Mouse (Mus musculus): Measurements from ENCODE around the gene Rragd. TPM values are rescaled to one million over a fixed set of nuclear protein-coding genes. Genes with fewer than 3 reads are reported as not detected.
A peak's percentile ranks its signal among the peaks of the same experiment; 100 is the strongest.

Rragd gene
- polyA plus RNA-seq, 1 experiment from 2014 or later = 2.3 TPM

- ATAC-seq (ENCODE audit: insufficient read depth) = no peak
- Histone ChIP-seq H3K9me3 (replicated peaks) (no peaks in the 10 kb centered on the region), H3K27ac (replicated peaks) (no peak overlapping the region), H3K4me1 (replicated peaks) (no peaks in the 10 kb centered on the region), H3K27me3 (no peaks in the 10 kb centered on the region), H3K4me2 (no peak overlapping the region), H3K4me3 (replicated peaks) (no peak overlapping the region), H3K36me3 (replicated peaks) (no peaks in the 10 kb centered on the region), H3K9ac (no peak overlapping the region)
- WGBS (ENCODE audit: insufficient replicate concordance) = 74% methylated on average over 4 of the region's 4 CpGs
Observed at GRCm38 (mm10) chr4:33012484-33012883, 29.6 kb downstream of the Rragd start.

- Histone ChIP-seq H3K27me3 (peaks cover 14% of the 10 kb centered on the region; the same call in 1 of the 2 replicates), H3K9ac (no peak overlapping the region), H3K27ac (replicated peaks) (no peak overlapping the region), H3K9me3 (replicated peaks) (no peaks in the 10 kb centered on the region), H3K4me1 (replicated peaks) (no peaks in the 10 kb centered on the region), H3K4me3 (replicated peaks) (no peak overlapping the region), H3K4me2 (no peak overlapping the region), H3K36me3 (replicated peaks) (no peaks in the 10 kb centered on the region)
- ATAC-seq (ENCODE audit: insufficient read depth) = no peak
- 25% methylated on average over 9 of the region's 9 CpGs for WGBS (ENCODE audit: insufficient replicate concordance)
Observed at GRCm38 (mm10) chr4:33018361-33018999, 35.6 kb downstream of the Rragd start.

GRCm38 (mm10) chr4:33024420-33024819 lies 41.6 kb downstream of the Rragd start:
- ATAC-seq (ENCODE audit: insufficient read depth) = no peak
- peaks cover 6% of the 10 kb centered on the region for H3K4me1 ChIP-seq (replicated peaks)
- no peak overlapping the region for H3K4me2 ChIP-seq
- peaks cover 25% of the 10 kb centered on the region for H3K27me3 ChIP-seq
- H3K36me3 ChIP-seq (replicated peaks) = peaks cover 4% of the 10 kb centered on the region
- H3K9ac ChIP-seq = no peak overlapping the region
- 55% methylated on average over 8 of the region's 8 CpGs for WGBS (ENCODE audit: insufficient replicate concordance)
- no peak overlapping the region for H3K4me3 ChIP-seq (replicated peaks)
- no peak overlapping the region for H3K27ac ChIP-seq (replicated peaks)
- H3K9me3 ChIP-seq (replicated peaks) = no peaks in the 10 kb centered on the region

- no peak overlapping the region for H3K4me2 ChIP-seq
- peaks cover 18% of the 10 kb centered on the region for H3K27me3 ChIP-seq
- no peaks in the 10 kb centered on the region for H3K9me3 ChIP-seq (replicated peaks)
- WGBS (ENCODE audit: insufficient replicate concordance) = 86% methylated on average over 7 of the region's 7 CpGs
- H3K36me3 ChIP-seq (replicated peaks) = peaks cover 4% of the 10 kb centered on the region
- H3K4me3 ChIP-seq (replicated peaks) = no peak overlapping the region
- no peak for ATAC-seq (ENCODE audit: insufficient read depth)
- no peak overlapping the region for H3K9ac ChIP-seq
- H3K4me1 ChIP-seq (replicated peaks) = peaks cover 36% of the 10 kb centered on the region
- H3K27ac ChIP-seq (replicated peaks) = no peak overlapping the region
Observed at GRCm38 (mm10) chr4:33029104-33029503, 46.3 kb downstream of the Rragd start.

- Histone ChIP-seq H3K4me3 (replicated peaks) (peak overlapping the region; percentile 83), H3K27ac (replicated peaks) (peak overlapping the region; percentile 91), H3K4me2 (peak overlapping the region; percentile 91), H3K9ac (peak overlapping the region; percentile 94), H3K4me1 (replicated peaks) (peaks cover 38% of the 10 kb centered on the region), H3K27me3 (peaks cover 18% of the 10 kb centered on the region), H3K36me3 (replicated peaks) (peaks cover 4% of the 10 kb centered on the region), H3K9me3 (replicated peaks) (no peaks in the 10 kb centered on the region)
- 4% methylated on average over 55 of the region's 55 CpGs for WGBS (ENCODE audit: insufficient replicate concordance)
- ATAC-seq (ENCODE audit: insufficient read depth) = peak; percentile 70
Observed at GRCm38 (mm10) chr4:33030264-33031194, 47.7 kb downstream of the Rragd start.

- peak within 1 kb of the TSS; percentile 94 for H3K9ac ChIP-seq
- peaks cover 11% of the 10 kb centered on the region for H3K36me3 ChIP-seq (replicated peaks)
- H3K4me2 ChIP-seq = peak within 1 kb of the TSS; percentile 91
- peak; percentile 100 for ATAC-seq (ENCODE audit: insufficient read depth)
- under 1% methylated on average over 117 of the region's 123 CpGs for WGBS (ENCODE audit: insufficient replicate concordance)
- H3K27ac ChIP-seq (replicated peaks) = peak within 1 kb of the TSS; percentile 91
- peaks cover 18% of the 10 kb centered on the region for H3K27me3 ChIP-seq
- H3K4me1 ChIP-seq (replicated peaks) = peaks cover 38% of the 10 kb centered on the region
- H3K4me3 ChIP-seq (replicated peaks) = peak within 1 kb of the TSS; percentile 83
- H3K9me3 ChIP-seq (replicated peaks) = no peaks in the 10 kb centered on the region
Observed at GRCm38 (mm10) chr4:33031195-33031960, 48.5 kb downstream of the Rragd start, which contains the start of gene Ube2j1. Ube2j1 (plus strand) TSS chr4:33031416.

- H3K4me2 ChIP-seq = peak overlapping the region; percentile 91
- no peaks in the 10 kb centered on the region for H3K9me3 ChIP-seq (replicated peaks)
- peak overlapping the region; percentile 91 for H3K27ac ChIP-seq (replicated peaks)
- H3K4me3 ChIP-seq (replicated peaks) = peak overlapping the region; percentile 83
- peaks cover 38% of the 10 kb centered on the region for H3K4me1 ChIP-seq (replicated peaks)
- WGBS (ENCODE audit: insufficient replicate concordance) = 26% methylated on average over 4 of the region's 4 CpGs
- peaks cover 18% of the 10 kb centered on the region for H3K27me3 ChIP-seq
- peaks cover 18% of the 10 kb centered on the region for H3K36me3 ChIP-seq (replicated peaks)
- no peak for ATAC-seq (ENCODE audit: insufficient read depth)
- peak overlapping the region; percentile 94 for H3K9ac ChIP-seq
Observed at GRCm38 (mm10) chr4:33032045-33032444, 49.2 kb downstream of the Rragd start.

GRCm38 (mm10) chr4:33033515-33033914 lies 50.7 kb downstream of the Rragd start:
- ATAC-seq (ENCODE audit: insufficient read depth) = no peak
- Histone ChIP-seq H3K4me3 (replicated peaks) (no peak overlapping the region), H3K9me3 (replicated peaks) (no peaks in the 10 kb centered on the region), H3K36me3 (replicated peaks) (peaks cover 19% of the 10 kb centered on the region; the same call in 1 of the 2 replicates), H3K9ac (no peak overlapping the region), H3K27me3 (peaks cover 15% of the 10 kb centered on the region), H3K27ac (replicated peaks) (no peak overlapping the region), H3K4me1 (replicated peaks) (peaks cover 32% of the 10 kb centered on the region), H3K4me2 (no peak overlapping the region)
- 35% methylated on average over 6 of the region's 6 CpGs for WGBS (ENCODE audit: insufficient replicate concordance)

GRCm38 (mm10) chr4:33039826-33040225 lies 57.0 kb downstream of the Rragd start:
- Histone ChIP-seq H3K36me3 (replicated peaks) (peaks cover 74% of the 10 kb centered on the region), H3K9me3 (replicated peaks) (no peaks in the 10 kb centered on the region), H3K4me3 (replicated peaks) (no peak overlapping the region), H3K4me1 (replicated peaks) (no peaks in the 10 kb centered on the region), H3K27ac (replicated peaks) (no peak overlapping the region), H3K9ac (no peak overlapping the region), H3K27me3 (no peaks in the 10 kb centered on the region), H3K4me2 (no peak overlapping the region)
- no peak for ATAC-seq (ENCODE audit: insufficient read depth)
- 61% methylated on average over 4 of the region's 4 CpGs for WGBS (ENCODE audit: insufficient replicate concordance)

- Histone ChIP-seq H3K9ac (no peak overlapping the region), H3K4me3 (replicated peaks) (no peak overlapping the region), H3K27me3 (no peaks in the 10 kb centered on the region), H3K27ac (replicated peaks) (no peak overlapping the region), H3K4me1 (replicated peaks) (no peaks in the 10 kb centered on the region), H3K36me3 (replicated peaks) (peaks cover 62% of the 10 kb centered on the region), H3K9me3 (replicated peaks) (no peaks in the 10 kb centered on the region), H3K4me2 (no peak overlapping the region)
- 86% methylated on average over 11 of the region's 11 CpGs for WGBS (ENCODE audit: insufficient replicate concordance)
- ATAC-seq (ENCODE audit: insufficient read depth) = no peak
Observed at GRCm38 (mm10) chr4:33049601-33050000, 66.8 kb downstream of the Rragd start.

GRCm38 (mm10) chr4:33052055-33052454 lies 69.2 kb downstream of the Rragd start:
- Histone ChIP-seq H3K27me3 (no peaks in the 10 kb centered on the region), H3K4me2 (no peak overlapping the region), H3K36me3 (replicated peaks) (peaks cover 41% of the 10 kb centered on the region), H3K9ac (no peak overlapping the region), H3K27ac (replicated peaks) (no peak overlapping the region), H3K9me3 (replicated peaks) (no peaks in the 10 kb centered on the region), H3K4me3 (replicated peaks) (no peak overlapping the region), H3K4me1 (replicated peaks) (no peaks in the 10 kb centered on the region)
- no peak for ATAC-seq (ENCODE audit: insufficient read depth)
- WGBS (ENCODE audit: insufficient replicate concordance) = 75% methylated on average over 3 of the region's 3 CpGs
